Mouse (Mus musculus): ENCODE results near the gene Cemip.
"Not testable (repeated sequence)": the region's sequence is repeated elsewhere in the genome, so short reads cannot be mapped to it uniquely, and the experiment has no call there.

Gene Cemip

GRCm38 (mm10) chr7:83889946-83890345 is 196.4 kb downstream of the Cemip start:
- not testable (repeated sequence) for DNase-seq

GRCm38 (mm10) chr7:83889383-83889782 is 196.9 kb downstream of the Cemip start:
- peak; percentile 82 to 83 for DNase-seq

GRCm38 (mm10) chr7:83886366-83887129 is 199.8 kb downstream of the Cemip start:
- DNase-seq = peak; percentile 39 to 54

GRCm38 (mm10) chr7:83885835-83886234 is 200.5 kb downstream of the Cemip start:
- DNase-seq = no peak

GRCm38 (mm10) chr7:83884921-83885532 is 201.3 kb downstream of the Cemip start:
- peak in 1 of 2 experiments; percentile 8 for DNase-seq

- DNase-seq = peak; percentile 89 to 91
Measured at GRCm38 (mm10) chr7:83884021-83884658, 202.2 kb downstream of the Cemip start, which contains the start of the genes Tlnrd1 and Mesd. Gene Tlnrd1 (minus strand): TSS chr7:83884305. Gene Mesd (plus strand): TSS chr7:83884466.

GRCm38 (mm10) chr7:83883276-83884020 is 202.9 kb downstream of the Cemip start:
- peak; percentile 86 to 89 for DNase-seq

All from kidney, postnatal 36 days (tissue).